Mouse (Mus musculus) neural tube, embryonic 14.5 days (tissue): ENCODE results near the gene Rtcb. TPM values are rescaled to one million over a fixed set of nuclear protein-coding genes. Genes with fewer than 3 reads are reported as not detected.

Source experiments
- ATAC-seq: fragments of 200-750 bp; cut with Nextera tagmentation; 2 replicates; pipeline ENCODE4 v1.8.0; 2017; ENCODE audit warnings: low read depth, mild to moderate bottlenecking, moderate TSS enrichment, moderate library complexity
- H3K27ac ChIP-seq: fragments of 300-500 bp; sonication (generic); 2 replicates; pipeline ENCODE4 v1.5.1; 2014; ENCODE audit warnings: low read depth, mild to moderate bottlenecking, control low read depth, low read length, moderate library complexity, mixed read lengths
- H3K27me3 ChIP-seq: fragments of 300-500 bp; sonication (generic); 2 replicates; pipeline ENCODE4 v1.6.1; 2014; ENCODE audit warnings: low read length; ENCODE audit not compliant: control insufficient read depth, insufficient read depth
- H3K36me3 ChIP-seq: fragments of 300-500 bp; sonication (generic); 2 replicates; pipeline ENCODE4 v1.6.1; 2014; ENCODE audit warnings: low read length, mixed read lengths; ENCODE audit not compliant: control insufficient read depth, insufficient read depth
- H3K4me1 ChIP-seq: fragments of 300-500 bp; sonication (generic); 2 replicates; pipeline ENCODE4 v1.6.1; 2014; ENCODE audit warnings: low read length; ENCODE audit not compliant: control insufficient read depth, insufficient read depth
- H3K4me2 ChIP-seq: fragments of 300-500 bp; sonication (generic); 2 replicates; pipeline ENCODE4 v1.6.1; 2014; ENCODE audit warnings: mild to moderate bottlenecking, low read depth, low read length, control low read depth
- H3K4me3 ChIP-seq: fragments of 300-500 bp; sonication (generic); 2 replicates; pipeline ENCODE4 v1.5.1; 2014; ENCODE audit warnings: low read depth, low read length, control low read depth, mixed read lengths
- H3K9ac ChIP-seq: fragments of 300-500 bp; sonication (generic); replicated peaks from 2 replicates; pipeline ENCODE4 v1.6.1; 2014; ENCODE audit warnings: low read depth, mild to moderate bottlenecking, control low read depth, low read length, mixed read lengths
- H3K9me3 ChIP-seq: fragments of 300-500 bp; sonication (generic); 2 replicates; pipeline ENCODE4 v1.6.1; 2016; ENCODE audit warnings: low read length; ENCODE audit not compliant: control insufficient read depth
- WGBS: fragments of 180-500 bp; shearing (Covaris S2); extraction: QIAGEN DNeasy Blood & Tissue Kit; methylation state at CpG from one replicate; pipeline ENCODE4 v1.1.7; 2014; 5-methylcytosine and 5-hydroxymethylcytosine counted together
- polyA plus RNA-seq: library from polyadenylated mRNA; unstranded; fragments of >200 nt; fragmentation: Nextera tagmentation; extraction: Ambion mirVana; gene quantifications from 2 replicates; pipeline ENCODE4 v1.2.1, GENCODE M21; 2014

The Rtcb gene
- polyA plus RNA-seq, result 142 and 159 TPM in 2 replicates

GRCm38 (mm10) chr10:85957464-85957950 lies at the start of gene Rtcb:
Gene Rtcb (minus strand): TSS chr10:85957823.
- H3K4me3 ChIP-seq, result peak within 1 kb of the TSS; percentile 96
- peak within 1 kb of the TSS; percentile 80 for H3K27ac ChIP-seq
- peak within 1 kb of the TSS; percentile 88 for H3K9ac ChIP-seq
- WGBS, result 0% methylated on average over 37 of the region's 38 CpGs
- no peaks in the 10 kb centered on the region for H3K27me3 ChIP-seq
- peaks cover 3% of the 10 kb centered on the region; the same call in 1 of the 2 replicates for H3K4me1 ChIP-seq
- peak; percentile 94 for ATAC-seq
- H3K9me3 ChIP-seq, result no peaks in the 10 kb centered on the region
- H3K36me3 ChIP-seq, result peaks cover 5% of the 10 kb centered on the region; the same call in 1 of the 2 replicates
- peak within 1 kb of the TSS; percentile 96 for H3K4me2 ChIP-seq

DNA sequence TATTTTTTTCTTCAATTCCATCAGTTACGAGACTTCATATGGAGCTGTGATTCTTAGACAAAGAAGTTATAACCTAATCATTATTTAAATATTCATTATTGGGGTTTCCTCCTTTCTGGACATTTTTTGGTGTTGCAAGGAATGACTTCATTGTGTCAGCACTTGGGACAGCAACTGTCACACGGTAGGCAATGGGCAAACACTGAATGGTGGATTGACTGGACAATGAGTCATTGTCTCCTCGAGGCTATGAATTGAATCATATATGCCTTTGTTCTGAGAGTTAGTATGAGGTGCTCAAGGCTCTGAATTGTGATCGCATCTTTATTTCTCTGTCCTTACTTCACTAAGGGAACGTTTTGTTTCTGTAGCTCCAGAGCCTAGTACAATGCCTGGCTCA lies 48.8 kb upstream of the Rtcb start:
- no peaks in the 10 kb centered on the region for H3K36me3 ChIP-seq
- no peak overlapping the region for H3K4me2 ChIP-seq
- WGBS, result 68% methylated on average over 5 of the region's 5 CpGs
- H3K27me3 ChIP-seq, result no peaks in the 10 kb centered on the region
- H3K9ac ChIP-seq, result no peak overlapping the region
- no peaks in the 10 kb centered on the region for H3K4me1 ChIP-seq
- no peak overlapping the region for H3K4me3 ChIP-seq
- no peak overlapping the region for H3K27ac ChIP-seq
- ATAC-seq, result no peak
- no peaks in the 10 kb centered on the region for H3K9me3 ChIP-seq

DNA sequence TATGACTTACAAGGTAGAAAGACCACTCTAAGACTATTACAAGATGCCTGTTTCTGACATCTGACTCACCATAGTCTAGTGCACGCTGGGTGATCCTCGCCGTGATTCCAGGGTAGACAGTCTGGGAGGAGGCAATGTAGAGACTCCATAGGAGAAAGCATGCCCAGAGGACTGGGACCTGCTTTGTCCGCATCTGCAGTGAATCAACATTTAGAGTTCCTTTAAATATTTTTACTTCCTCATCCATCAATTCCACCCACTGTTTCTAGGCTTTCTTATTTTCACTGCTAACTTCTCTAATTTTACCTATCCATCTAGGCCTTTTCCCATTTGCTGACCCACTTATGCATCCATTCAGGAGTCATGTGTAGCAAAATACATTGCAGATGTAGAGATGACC lies 42.8 kb upstream of the Rtcb start:
- no peak for ATAC-seq

GRCm38 (mm10) chr10:85994543-85995104 lies 37.0 kb upstream of the Rtcb start:
- Histone ChIP-seq H3K4me1 (no peaks in the 10 kb centered on the region), H3K4me2 (no peak overlapping the region), H3K36me3 (no peaks in the 10 kb centered on the region), H3K9me3 (no peaks in the 10 kb centered on the region), H3K27ac (no peak overlapping the region), H3K27me3 (no peaks in the 10 kb centered on the region), H3K9ac (no peak overlapping the region), H3K4me3 (no peak overlapping the region)
- ATAC-seq, result no peak
- WGBS, result 90% methylated on average over 5 of the region's 5 CpGs

More for the DNA sequence above, 42.8 kb upstream of the Rtcb start:
- no peaks in the 10 kb centered on the region for H3K4me1 ChIP-seq
- 95% methylated on average over 4 of the region's 4 CpGs for WGBS
- H3K4me3 ChIP-seq, result no peak overlapping the region
- H3K9me3 ChIP-seq, result no peaks in the 10 kb centered on the region
- H3K4me2 ChIP-seq, result no peak overlapping the region
- no peaks in the 10 kb centered on the region for H3K36me3 ChIP-seq
- H3K27ac ChIP-seq, result no peak overlapping the region
- no peak overlapping the region for H3K9ac ChIP-seq
- H3K27me3 ChIP-seq, result no peaks in the 10 kb centered on the region

DNA sequence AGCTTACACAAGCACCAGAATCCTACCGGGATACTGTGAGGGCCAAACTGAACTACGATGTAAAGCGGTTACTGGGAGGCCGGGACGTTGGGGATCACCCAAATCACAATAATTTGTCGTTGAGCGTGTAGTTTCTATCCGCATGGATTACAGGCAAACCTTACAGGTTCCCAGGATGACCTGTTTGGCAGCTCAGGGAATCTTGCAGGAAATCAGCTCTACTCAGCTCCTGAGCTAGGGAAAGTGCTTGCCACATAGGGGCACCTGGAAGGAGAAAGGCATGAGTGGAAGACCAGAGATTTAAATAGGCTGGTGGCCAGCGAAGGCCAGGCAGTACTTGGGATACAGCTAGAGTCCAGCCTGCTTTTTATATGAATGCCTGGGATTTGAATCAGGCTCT lies 36.2 kb upstream of the Rtcb start:
- ATAC-seq, result no peak
- WGBS, result 84% methylated on average over 9 of the region's 9 CpGs

DNA sequence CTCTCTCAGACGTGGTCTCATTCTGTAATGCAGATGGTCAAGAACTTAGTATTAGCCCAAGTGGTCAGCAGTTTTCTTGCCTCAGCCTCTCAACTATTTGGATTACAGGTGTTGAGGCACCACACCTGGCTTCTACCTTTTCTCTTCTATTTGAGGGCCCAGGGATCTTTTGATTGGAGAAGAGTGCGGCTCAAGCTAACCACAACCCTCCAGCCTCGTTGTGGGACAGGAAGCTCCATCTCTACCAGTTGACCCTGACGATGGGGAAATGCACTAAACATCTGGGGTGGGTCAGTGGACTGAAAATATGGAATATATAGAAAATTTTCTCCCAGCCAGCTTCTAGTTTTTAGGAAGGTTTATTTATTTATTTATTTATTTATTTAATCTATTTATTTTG lies 34.8 kb upstream of the Rtcb start:
- no peaks in the 10 kb centered on the region for H3K4me1 ChIP-seq
- H3K4me2 ChIP-seq, result no peak overlapping the region

More for the DNA sequence above, 36.2 kb upstream of the Rtcb start:
- Histone ChIP-seq H3K27ac (no peak overlapping the region), H3K27me3 (no peaks in the 10 kb centered on the region), H3K4me1 (no peaks in the 10 kb centered on the region), H3K36me3 (no peaks in the 10 kb centered on the region), H3K9ac (no peak overlapping the region), H3K9me3 (no peaks in the 10 kb centered on the region), H3K4me3 (no peak overlapping the region), H3K4me2 (no peak overlapping the region)

GRCm38 (mm10) chr10:85989412-85990115 lies 31.9 kb upstream of the Rtcb start:
- H3K36me3 ChIP-seq, result no peaks in the 10 kb centered on the region
- WGBS, result 82% methylated on average over 6 of the region's 6 CpGs
- no peaks in the 10 kb centered on the region for H3K4me1 ChIP-seq
- H3K4me2 ChIP-seq, result no peak overlapping the region
- H3K9me3 ChIP-seq, result no peaks in the 10 kb centered on the region
- no peak overlapping the region for H3K27ac ChIP-seq
- H3K9ac ChIP-seq, result no peak overlapping the region
- H3K27me3 ChIP-seq, result no peaks in the 10 kb centered on the region
- ATAC-seq, result no peak
- no peak overlapping the region for H3K4me3 ChIP-seq

More for the DNA sequence above, 34.8 kb upstream of the Rtcb start:
- ATAC-seq, result no peak
- Histone ChIP-seq H3K9me3 (no peaks in the 10 kb centered on the region), H3K27ac (no peak overlapping the region), H3K9ac (no peak overlapping the region), H3K36me3 (no peaks in the 10 kb centered on the region), H3K4me3 (no peak overlapping the region), H3K27me3 (no peaks in the 10 kb centered on the region)
- WGBS, result 95% methylated on average over 4 of the region's 4 CpGs

DNA sequence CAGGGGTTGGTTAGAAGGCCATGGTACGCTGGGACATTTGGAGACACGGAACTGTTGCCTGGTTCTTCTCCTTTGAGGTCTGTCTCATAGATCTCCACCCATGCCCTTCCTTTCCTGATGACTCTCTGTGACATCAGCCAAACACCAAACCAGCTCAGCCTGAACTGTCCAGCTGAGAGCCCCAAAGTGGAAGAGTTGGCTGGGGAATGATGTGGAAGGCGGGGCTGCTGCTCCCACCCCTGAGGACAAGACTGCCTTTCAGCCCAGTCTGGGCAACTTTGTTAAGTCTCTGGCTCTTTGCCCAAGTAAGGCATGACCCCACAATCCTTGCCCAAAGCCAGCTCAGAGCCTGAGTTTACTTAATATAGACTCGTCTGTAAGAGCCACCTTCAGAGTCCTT lies 15.3 kb upstream of the Rtcb start:
- Histone ChIP-seq H3K4me2 (no peak overlapping the region), H3K9ac (no peak overlapping the region), H3K27me3 (no peaks in the 10 kb centered on the region), H3K27ac (no peak overlapping the region), H3K4me1 (no peaks in the 10 kb centered on the region), H3K4me3 (no peak overlapping the region), H3K36me3 (no peaks in the 10 kb centered on the region), H3K9me3 (no peaks in the 10 kb centered on the region)
- 81% methylated on average over 4 of the region's 4 CpGs for WGBS
- no peak for ATAC-seq

GRCm38 (mm10) chr10:85971826-85972225 lies 14.2 kb upstream of the Rtcb start:
- H3K36me3 ChIP-seq, result no peaks in the 10 kb centered on the region
- no peaks in the 10 kb centered on the region for H3K27me3 ChIP-seq
- no peaks in the 10 kb centered on the region for H3K9me3 ChIP-seq
- ATAC-seq, result no peak
- no peak overlapping the region for H3K9ac ChIP-seq
- no peak overlapping the region for H3K4me2 ChIP-seq
- H3K27ac ChIP-seq, result no peak overlapping the region
- no peak overlapping the region for H3K4me3 ChIP-seq
- WGBS, result 93% methylated on average over 9 of the region's 9 CpGs
- no peaks in the 10 kb centered on the region for H3K4me1 ChIP-seq
